Mouse (Mus musculus) heart, embryonic 14.5 days (tissue): ENCODE results near the gene Chd6. TPM values are rescaled to one million over a fixed set of nuclear protein-coding genes. Genes with fewer than 3 reads are reported as not detected.

ENCODE experiments used
- ATAC-seq: fragments of 200-750 bp; cut with Nextera tagmentation; 2 replicates; pipeline ENCODE4 v1.8.0; 2017; ENCODE audit warnings: low read depth, moderate TSS enrichment; ENCODE audit not compliant: insufficient number of reproducible peaks, insufficient read depth, low FRiP score
- H3K27ac ChIP-seq, 2 experiments: fragments of 200-500 bp in 1 of 2; fragments of 300-500 bp in 1 of 2; sonication (generic) in 1 of 2; replicated peaks in 1 of 2; 2 replicates each; pipeline ENCODE4 v1.5.1; 2012 to 2014; ENCODE audit warnings: low read depth in 2 of 2, low read length in 2 of 2, control low read depth in 1 of 2, mild to moderate bottlenecking in 1 of 2, mixed read lengths in 1 of 2; ENCODE audit not compliant: control insufficient read depth in 1 of 2, insufficient read depth in 1 of 2
- H3K27me3 ChIP-seq: fragments of 300-500 bp; sonication (generic); 2 replicates; pipeline ENCODE4 v1.6.1; 2014; ENCODE audit warnings: mild to moderate bottlenecking, low read length, control low read depth; ENCODE audit not compliant: control insufficient read depth, insufficient read depth
- H3K36me3 ChIP-seq: fragments of 300-500 bp; sonication (generic); 2 replicates; pipeline ENCODE4 v1.6.1; 2014; ENCODE audit warnings: mild to moderate bottlenecking, control low read depth, low read length, mixed read lengths; ENCODE audit not compliant: control insufficient read depth, insufficient read depth
- H3K4me1 ChIP-seq, 2 experiments: fragments of 200-500 bp in 1 of 2; fragments of 300-500 bp in 1 of 2; sonication (generic) in 1 of 2; 2 replicates each; pipeline ENCODE4 v1.6.1; 2012 to 2014; ENCODE audit warnings: low read length in 2 of 2, control low read depth in 1 of 2, mixed read lengths in 1 of 2; ENCODE audit not compliant: control insufficient read depth in 2 of 2, insufficient read depth in 2 of 2
- H3K4me2 ChIP-seq: fragments of 300-500 bp; sonication (generic); 2 replicates; pipeline ENCODE4 v1.6.1; 2014; ENCODE audit warnings: mild to moderate bottlenecking, low read length
- H3K4me3 ChIP-seq, 2 experiments: fragments of 200-500 bp in 1 of 2; fragments of 300-500 bp in 1 of 2; sonication (generic) in 1 of 2; 2 replicates each; pipeline ENCODE4 v1.5.1; 2012 to 2014; ENCODE audit warnings: low read length in 2 of 2, mild to moderate bottlenecking in 2 of 2, control low read depth in 1 of 2, low read depth in 1 of 2, moderate library complexity in 1 of 2; ENCODE audit not compliant: control insufficient read depth in 1 of 2, insufficient read depth in 1 of 2
- H3K9ac ChIP-seq: fragments of 300-500 bp; sonication (generic); 2 replicates; pipeline ENCODE4 v1.6.1; 2014; ENCODE audit warnings: mild to moderate bottlenecking, low read length
- H3K9me3 ChIP-seq: fragments of 300-500 bp; sonication (generic); 2 replicates; pipeline ENCODE4 v1.6.1; 2016; ENCODE audit warnings: low read length, control low read depth; ENCODE audit not compliant: control insufficient read depth
- WGBS: fragments of 180-500 bp; shearing (Covaris S2); extraction: QIAGEN DNeasy Blood & Tissue Kit; methylation state at CpG from one replicate; pipeline ENCODE4 v1.1.7; 2014; 5-methylcytosine and 5-hydroxymethylcytosine counted together
- polyA plus RNA-seq: library from polyadenylated mRNA; unstranded; fragments of >200 nt; fragmentation: Nextera tagmentation; extraction: Ambion mirVana; gene quantifications from 2 replicates; pipeline ENCODE4 v1.2.1, GENCODE M21; 2014

Gene Chd6
- polyA plus RNA-seq, 1 experiment from 2014 or later: 17.9 TPM

- Histone ChIP-seq H3K9me3 (no peaks in the 10 kb centered on the region), H3K36me3 (no peaks in the 10 kb centered on the region), H3K9ac (no peak overlapping the region), H3K27ac (no peak overlapping the region), H3K4me3 (no peak overlapping the region), H3K4me2 (no peak overlapping the region), H3K4me1 (peaks cover 4 to 24% of the 10 kb centered on the region in 2 experiments), H3K27me3 (no peaks in the 10 kb centered on the region)
- no peak for ATAC-seq
- WGBS: 36% methylated on average over 10 of the region's 10 CpGs
Measured at GRCm38 (mm10) chr2:161066097-161066759, 42.6 kb downstream of the Chd6 start.

GRCm38 (mm10) chr2:161065594-161065993 is 43.3 kb downstream of the Chd6 start:
- H3K4me3 ChIP-seq: no peak overlapping the region
- no peak for ATAC-seq
- no peaks in the 10 kb centered on the region for H3K9me3 ChIP-seq
- H3K4me2 ChIP-seq: no peak overlapping the region
- H3K4me1 ChIP-seq: peaks cover 4 to 24% of the 10 kb centered on the region in 2 experiments
- WGBS: 86% methylated on average over 2 of the region's 2 CpGs
- H3K36me3 ChIP-seq: no peaks in the 10 kb centered on the region
- no peak overlapping the region for H3K27ac ChIP-seq
- no peaks in the 10 kb centered on the region for H3K27me3 ChIP-seq
- no peak overlapping the region for H3K9ac ChIP-seq

- no peaks in the 10 kb centered on the region for H3K9me3 ChIP-seq
- no peak overlapping the region for H3K27ac ChIP-seq
- no peak overlapping the region for H3K4me3 ChIP-seq
- 16% methylated on average over 1 of the region's 1 CpGs for WGBS
- H3K27me3 ChIP-seq: no peaks in the 10 kb centered on the region
- H3K4me1 ChIP-seq: peaks cover 4 to 24% of the 10 kb centered on the region in 2 experiments
- H3K36me3 ChIP-seq: no peaks in the 10 kb centered on the region
- H3K4me2 ChIP-seq: no peak overlapping the region
- no peak overlapping the region for H3K9ac ChIP-seq
- no peak for ATAC-seq
Measured at GRCm38 (mm10) chr2:161064836-161065235, 44.0 kb downstream of the Chd6 start.

GRCm38 (mm10) chr2:161058841-161059240 is 50.0 kb downstream of the Chd6 start:
- Histone ChIP-seq H3K4me1 (peaks cover 0 to 8% of the 10 kb centered on the region in 2 experiments; a peak in 1 of 4 replicates), H3K4me2 (no peak overlapping the region), H3K36me3 (0 out of 2 replicates have a peak, but pooled peaks cover 4% of the 10 kb centered on the region), H3K9me3 (no peaks in the 10 kb centered on the region), H3K27me3 (no peaks in the 10 kb centered on the region), H3K4me3 (no peak overlapping the region), H3K9ac (no peak overlapping the region), H3K27ac (no peak overlapping the region)
- 89% methylated on average over 4 of the region's 4 CpGs for WGBS
- no peak for ATAC-seq

GRCm38 (mm10) chr2:161053765-161054164 is 55.1 kb downstream of the Chd6 start:
- no peak for ATAC-seq

GRCm38 (mm10) chr2:161052175-161052574 is 56.7 kb downstream of the Chd6 start:
- no peaks in the 10 kb centered on the region for H3K9me3 ChIP-seq
- 94% methylated on average over 5 of the region's 5 CpGs for WGBS
- H3K4me3 ChIP-seq: no peak overlapping the region

More at GRCm38 (mm10) chr2:161053765-161054164, 55.1 kb downstream of the Chd6 start:
- WGBS: 74% methylated on average over 2 of the region's 2 CpGs
- no peak overlapping the region for H3K9ac ChIP-seq
- H3K27me3 ChIP-seq: no peaks in the 10 kb centered on the region
- no peak overlapping the region for H3K27ac ChIP-seq
- no peak overlapping the region for H3K4me3 ChIP-seq
- H3K9me3 ChIP-seq: no peaks in the 10 kb centered on the region
- peaks cover 31% of the 10 kb centered on the region for H3K36me3 ChIP-seq
- no peak overlapping the region for H3K4me2 ChIP-seq
- H3K4me1 ChIP-seq: peaks cover 0 to under 1% of the 10 kb centered on the region in 2 experiments; a peak in 1 of 4 replicates

GRCm38 (mm10) chr2:161049426-161049825 is 59.4 kb downstream of the Chd6 start:
- H3K4me1 ChIP-seq: no peaks in the 10 kb centered on the region
- no peak overlapping the region for H3K9ac ChIP-seq
- no peaks in the 10 kb centered on the region for H3K9me3 ChIP-seq
- no peak for ATAC-seq
- peaks cover 41% of the 10 kb centered on the region for H3K36me3 ChIP-seq
- H3K27me3 ChIP-seq: no peaks in the 10 kb centered on the region
- H3K4me3 ChIP-seq: no peak overlapping the region
- H3K27ac ChIP-seq: no peak overlapping the region
- 86% methylated on average over 6 of the region's 6 CpGs for WGBS
- H3K4me2 ChIP-seq: no peak overlapping the region

More at GRCm38 (mm10) chr2:161052175-161052574, 56.7 kb downstream of the Chd6 start:
- Histone ChIP-seq H3K4me1 (no peaks in the 10 kb centered on the region), H3K4me2 (no peak overlapping the region), H3K9ac (no peak overlapping the region), H3K27me3 (no peaks in the 10 kb centered on the region), H3K27ac (no peak overlapping the region), H3K36me3 (peaks cover 33% of the 10 kb centered on the region)
- ATAC-seq: no peak
